Mouse (Mus musculus): Measurements from ENCODE around the gene Gcsh. TPM values are rescaled to one million over a fixed set of nuclear protein-coding genes. Genes with fewer than 3 reads are reported as not detected.

Gcsh gene
- total RNA-seq (2014; fragmentation: Nextera tagmentation) (71.7 and 72.1 TPM in 2 replicates), total RNA-seq (2017) (80.8 and 95.0 TPM in 2 replicates)

DNA sequence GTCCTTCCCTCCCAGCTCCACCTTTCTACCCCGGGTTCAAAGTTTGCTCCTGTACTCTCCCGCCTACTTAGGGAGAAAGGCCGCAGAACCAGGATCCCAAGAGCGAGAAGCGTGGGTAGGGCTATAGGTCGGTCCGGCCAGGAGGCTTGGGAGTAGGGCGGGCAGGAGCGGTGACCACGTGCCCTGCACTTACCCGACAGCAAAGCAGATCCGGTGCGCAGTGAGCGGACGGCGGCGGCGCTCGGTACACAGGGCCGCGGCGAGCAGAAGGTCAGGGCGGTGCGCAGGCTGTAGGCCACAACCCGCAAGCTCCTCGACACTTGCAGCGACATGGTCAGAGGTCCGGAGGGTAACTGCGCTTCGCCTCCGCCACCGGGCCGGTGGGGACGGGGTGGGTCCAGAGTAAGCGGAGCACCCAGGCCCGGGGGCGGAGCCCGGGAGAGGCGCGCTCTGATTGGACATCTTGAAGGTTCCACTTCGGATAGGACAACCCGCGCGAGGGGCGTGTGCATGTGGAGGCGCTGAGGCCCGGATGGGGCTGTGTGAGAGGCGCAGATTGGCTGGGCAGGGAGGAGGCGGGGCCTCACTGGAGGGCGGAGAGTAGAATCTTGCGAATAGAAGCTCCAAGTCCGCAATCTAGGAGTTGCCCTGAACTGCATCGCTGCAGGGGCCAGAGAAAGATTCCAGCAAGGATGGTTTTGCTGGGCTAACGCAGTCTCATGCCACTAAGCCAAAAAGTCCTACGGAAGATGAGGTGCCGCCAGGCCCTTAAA is at the start of gene Gcsh:
Gcsh (minus strand) TSS at position 443 of the 773 bp plus-strand sequence.
- ATAC-seq (replicated peaks; ENCODE audit: low FRiP score, low TSS enrichment, poor library complexity, severe bottlenecking) = peak; percentile 98

DNA sequence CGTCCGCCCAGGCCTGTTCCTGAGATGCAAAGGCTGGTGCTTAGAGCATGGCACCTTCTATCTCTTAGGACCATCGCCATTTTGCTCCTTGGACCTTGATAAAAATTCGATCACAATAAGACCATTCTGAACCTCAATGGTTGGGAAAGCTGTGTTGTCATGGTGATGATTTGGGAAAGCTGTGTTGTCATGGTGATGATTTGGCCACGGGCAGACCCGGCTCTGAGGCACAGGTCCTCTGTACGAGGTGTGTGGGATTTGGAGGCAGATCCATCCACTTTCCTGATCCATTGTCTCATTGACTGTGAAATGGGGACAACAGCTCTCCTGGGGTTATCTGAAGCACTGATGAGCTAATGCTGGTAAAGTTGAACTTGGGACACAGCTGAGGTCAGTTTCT is 46.5 kb upstream of the Gcsh start:
- ATAC-seq (replicated peaks; ENCODE audit: low FRiP score, low TSS enrichment, poor library complexity, severe bottlenecking) = no peak

DNA sequence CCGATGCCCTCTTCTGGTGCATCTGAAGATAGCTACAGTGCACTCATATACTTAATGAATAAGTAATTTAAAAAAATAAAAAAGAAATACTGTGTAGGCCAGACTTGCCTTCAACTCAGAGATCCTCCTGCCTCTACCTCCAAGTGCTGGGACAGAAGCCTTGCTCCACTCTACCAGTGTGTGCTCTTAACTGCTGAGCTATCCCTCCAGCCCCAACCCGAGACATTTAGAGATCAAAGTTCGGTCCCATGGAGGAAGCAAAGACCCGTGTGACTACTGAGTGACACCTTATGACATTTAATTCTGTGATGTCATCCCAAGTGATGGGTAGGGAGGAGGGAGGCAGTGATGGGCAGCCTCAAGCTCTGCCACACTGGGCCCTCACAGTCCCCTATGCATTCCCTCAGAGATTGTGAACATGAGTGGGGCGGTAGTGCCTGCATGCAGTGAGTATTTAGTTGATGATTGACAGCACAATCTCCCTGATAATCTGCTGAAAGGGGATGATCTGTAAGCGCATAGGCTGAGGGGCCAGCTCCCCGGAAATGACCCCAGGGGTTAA is 44.1 kb upstream of the Gcsh start:
- no peak for ATAC-seq (replicated peaks; ENCODE audit: low FRiP score, low TSS enrichment, poor library complexity, severe bottlenecking)

DNA sequence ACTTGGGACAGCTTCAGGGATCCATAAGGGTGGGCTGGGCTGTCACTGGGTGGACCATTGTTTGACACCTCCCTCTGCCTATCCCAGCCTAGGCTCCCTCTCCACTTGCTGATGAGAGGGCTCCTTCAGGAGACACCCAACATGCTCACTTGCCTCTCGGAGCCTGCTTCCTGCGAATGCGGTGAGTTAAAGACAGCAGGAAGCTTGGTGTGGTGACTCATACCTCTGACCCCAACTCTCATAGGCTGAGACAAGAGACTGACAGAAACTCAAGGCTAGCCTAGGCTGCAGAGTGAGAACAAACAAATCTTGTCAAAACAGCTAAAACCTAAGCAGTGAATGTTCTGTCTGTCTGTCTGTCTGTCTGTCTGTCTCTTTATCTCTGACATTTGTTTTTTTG is 40.1 kb upstream of the Gcsh start:
- no peak for ATAC-seq (replicated peaks; ENCODE audit: low FRiP score, low TSS enrichment, poor library complexity, severe bottlenecking)

DNA sequence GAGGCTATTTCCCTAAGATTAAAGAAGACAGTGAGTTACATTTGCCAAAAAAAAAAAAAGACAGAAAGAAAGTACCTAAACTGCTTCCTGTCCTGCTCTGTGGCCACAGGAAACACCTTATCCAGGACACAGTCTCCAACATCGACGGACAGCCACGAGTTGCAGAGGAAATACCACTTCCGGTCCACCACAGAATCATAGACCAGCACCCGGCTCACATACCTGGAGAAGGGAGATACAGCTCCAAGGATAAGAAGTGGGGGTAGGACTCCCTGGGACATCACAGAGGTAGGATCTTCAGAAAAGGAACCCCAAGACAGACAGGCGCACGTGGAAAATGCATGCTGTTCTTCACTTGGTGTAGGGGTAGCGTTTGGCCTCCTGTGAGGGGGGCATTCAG is 39.3 kb upstream of the Gcsh start:
- 0 out of 2 replicates have a peak, but pooled peaks have one; percentile 9 for ATAC-seq (replicated peaks; ENCODE audit: low FRiP score, low TSS enrichment, poor library complexity, severe bottlenecking)

DNA sequence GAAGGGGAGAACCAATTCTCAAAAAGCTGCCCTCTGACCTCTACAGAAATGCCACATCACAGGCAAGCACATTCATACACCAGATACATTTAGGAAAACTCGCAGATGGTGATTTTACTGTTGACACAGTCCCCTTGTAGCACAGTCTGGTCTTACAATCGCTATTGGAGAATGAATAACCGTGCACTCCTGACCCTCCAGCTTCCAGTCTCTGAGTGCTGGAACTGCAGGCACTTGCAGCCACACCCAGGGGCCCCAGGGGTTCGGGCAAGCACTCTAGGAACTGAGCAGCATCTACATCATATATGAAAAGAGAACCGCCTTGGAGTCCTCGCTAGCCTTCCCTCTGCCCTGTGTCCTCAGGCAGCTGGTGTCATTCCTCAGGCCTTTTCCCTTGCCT is 38.1 kb upstream of the Gcsh start:
- no peak for ATAC-seq (replicated peaks; ENCODE audit: low FRiP score, low TSS enrichment, poor library complexity, severe bottlenecking)

DNA sequence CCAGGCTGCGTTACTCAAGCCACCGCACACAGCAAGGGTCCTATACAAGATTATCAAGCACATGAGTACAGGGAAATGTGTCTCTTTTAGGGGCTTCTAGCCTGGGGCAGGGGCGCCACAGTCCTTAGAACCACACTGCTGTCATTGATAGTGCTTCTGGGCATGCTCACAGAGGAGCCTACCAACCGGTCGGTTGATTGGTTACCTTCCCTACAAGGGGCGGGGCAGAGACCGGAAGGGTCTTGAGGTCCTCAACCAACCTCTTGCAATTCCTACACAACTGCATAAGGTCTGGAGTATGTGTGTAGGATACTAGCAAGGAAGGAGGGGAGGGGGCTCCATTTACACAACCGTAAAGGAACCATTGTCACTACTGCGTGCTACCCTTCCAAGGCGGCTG is 35.3 kb upstream of the Gcsh start:
- no peak for ATAC-seq (replicated peaks; ENCODE audit: low FRiP score, low TSS enrichment, poor library complexity, severe bottlenecking)

DNA sequence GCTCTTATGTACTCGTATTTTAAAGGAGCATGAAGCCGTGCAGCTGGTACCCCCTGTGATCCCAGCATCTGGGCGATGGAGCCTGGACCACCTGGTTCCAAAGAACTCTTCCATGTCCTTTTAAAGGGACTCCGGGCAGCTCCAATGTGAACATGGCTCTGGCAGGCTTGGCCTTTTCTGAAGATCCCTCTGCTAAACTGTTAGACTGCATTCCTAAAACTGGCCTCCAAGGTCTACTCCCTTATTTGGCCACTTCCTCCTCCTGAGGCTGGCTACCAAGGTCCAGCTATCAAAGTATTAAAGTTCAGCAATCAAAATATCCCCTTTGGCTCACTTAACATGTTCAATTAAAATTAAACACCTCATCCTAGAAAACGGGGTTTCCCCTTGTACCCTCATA is 34.3 kb upstream of the Gcsh start:
- ATAC-seq (replicated peaks; ENCODE audit: low FRiP score, low TSS enrichment, poor library complexity, severe bottlenecking) = no peak

DNA sequence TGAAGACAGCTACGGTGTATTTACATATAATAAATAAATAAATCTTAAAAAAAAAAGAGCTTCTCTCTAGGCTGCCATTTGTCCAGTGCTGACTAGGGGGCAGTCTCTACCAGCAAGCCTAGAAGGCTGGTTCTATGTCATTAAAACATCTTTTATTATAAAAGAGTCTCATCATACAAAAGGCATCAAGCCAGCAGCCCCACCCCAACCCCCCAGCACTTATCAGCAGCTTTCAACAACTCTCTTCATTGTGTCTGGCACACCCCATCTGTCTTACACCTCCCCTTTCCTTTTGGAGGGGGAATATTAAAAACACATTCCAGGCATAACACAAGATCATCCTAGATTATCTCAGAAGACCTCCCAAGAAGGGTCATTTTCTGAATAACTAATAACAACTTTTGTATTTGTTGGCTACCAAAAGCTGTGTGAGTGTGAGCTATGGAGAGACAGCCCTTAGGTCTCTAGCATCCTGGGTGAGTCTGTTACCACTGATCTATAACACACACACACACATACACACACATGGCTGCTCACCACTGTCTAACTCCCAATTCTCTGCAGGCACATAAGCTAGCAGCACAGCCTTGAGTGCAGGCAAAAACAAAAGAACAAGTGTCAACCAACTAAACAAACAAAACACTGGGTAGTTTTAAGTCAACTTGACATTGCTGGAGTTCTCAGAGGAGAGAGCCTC is 29.1 kb upstream of the Gcsh start:
- ATAC-seq (replicated peaks; ENCODE audit: low FRiP score, low TSS enrichment, poor library complexity, severe bottlenecking) = peak; percentile 67

DNA sequence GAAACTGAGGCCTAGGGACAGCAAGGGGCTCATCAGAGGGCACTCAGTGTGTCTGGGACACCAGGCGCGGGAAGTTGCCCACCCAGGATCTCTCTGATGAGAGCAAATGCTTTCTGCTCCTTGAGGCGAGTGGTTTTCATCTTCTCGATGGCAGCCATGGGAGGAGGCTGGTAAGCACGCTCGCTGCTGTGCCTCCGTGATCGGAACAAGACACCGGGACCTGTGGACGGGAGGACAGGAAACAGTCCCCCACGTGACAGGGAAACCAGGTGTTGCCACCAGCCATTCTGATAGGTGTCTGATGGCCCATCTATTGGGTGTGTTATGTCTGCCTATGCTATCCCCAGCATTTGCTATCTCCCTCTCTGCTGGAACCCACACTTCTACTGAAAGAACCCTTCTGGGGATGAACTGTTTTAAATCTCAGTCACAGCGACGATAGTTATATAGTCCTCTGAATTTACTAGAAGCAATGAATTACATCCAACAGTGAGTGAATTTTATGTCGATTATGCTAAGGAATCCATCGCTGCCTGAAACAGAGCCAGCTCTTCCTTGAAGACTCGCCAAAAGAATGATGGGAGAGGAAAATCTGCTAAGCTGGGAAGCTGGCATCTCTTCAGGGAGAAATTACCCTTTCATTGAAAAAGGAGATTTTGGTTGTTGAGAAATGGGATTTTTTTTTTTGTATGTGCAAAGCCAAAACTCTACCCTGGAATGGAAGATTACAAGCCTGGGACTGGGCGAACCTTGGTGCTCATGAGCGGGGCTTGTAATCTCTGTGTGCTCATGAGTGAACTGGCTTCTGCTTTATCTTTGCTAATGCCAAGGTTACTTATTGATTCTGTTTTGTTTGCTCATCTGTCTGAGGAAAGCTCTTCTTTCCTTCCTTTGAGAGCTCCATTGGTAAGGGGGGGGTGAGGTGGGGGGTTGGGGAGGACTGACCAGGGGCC is 26.3 kb upstream of the Gcsh start:
- ATAC-seq (replicated peaks; ENCODE audit: low FRiP score, low TSS enrichment, poor library complexity, severe bottlenecking) = no peak

DNA sequence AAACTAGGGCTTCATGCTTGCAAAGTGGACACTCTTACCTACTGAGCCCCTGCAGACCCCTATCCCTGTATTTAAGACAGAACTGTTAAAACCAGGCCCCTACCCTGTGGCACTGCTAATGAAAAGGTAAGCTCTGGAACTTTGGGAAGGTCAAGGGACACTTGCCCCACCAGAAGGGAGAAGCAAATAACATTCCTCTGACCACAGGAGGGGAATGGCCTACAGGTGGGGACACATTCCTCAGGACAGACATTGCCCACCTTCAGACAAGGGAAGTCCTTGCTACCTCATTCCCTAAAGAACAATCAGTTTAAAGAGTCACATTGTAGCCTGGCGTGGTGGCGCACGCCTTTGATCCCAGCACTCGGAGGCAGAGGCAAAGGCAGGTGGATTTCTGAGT is 24.6 kb upstream of the Gcsh start:
- no peak for ATAC-seq (replicated peaks; ENCODE audit: low FRiP score, low TSS enrichment, poor library complexity, severe bottlenecking)

DNA sequence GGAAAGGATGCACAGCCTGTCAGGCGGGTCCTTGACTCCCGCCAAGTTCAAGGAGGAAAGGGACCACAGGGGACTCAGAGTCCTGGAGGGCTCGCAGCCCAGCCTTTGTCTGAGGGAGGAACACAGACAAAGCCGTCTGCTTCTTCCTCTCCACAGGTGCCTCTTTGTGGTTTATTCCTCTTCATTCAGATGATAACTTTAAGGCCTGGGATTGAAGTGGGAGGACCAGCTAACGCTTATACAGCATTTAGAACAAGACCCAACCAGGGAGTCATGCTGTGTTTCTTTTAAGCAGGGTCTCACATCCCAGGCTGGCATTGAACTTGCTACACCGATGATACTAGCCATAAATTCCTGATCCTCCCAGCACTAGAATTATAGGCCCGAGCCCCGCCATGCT is 23.7 kb upstream of the Gcsh start:
- no peak for ATAC-seq (replicated peaks; ENCODE audit: low FRiP score, low TSS enrichment, poor library complexity, severe bottlenecking)

DNA sequence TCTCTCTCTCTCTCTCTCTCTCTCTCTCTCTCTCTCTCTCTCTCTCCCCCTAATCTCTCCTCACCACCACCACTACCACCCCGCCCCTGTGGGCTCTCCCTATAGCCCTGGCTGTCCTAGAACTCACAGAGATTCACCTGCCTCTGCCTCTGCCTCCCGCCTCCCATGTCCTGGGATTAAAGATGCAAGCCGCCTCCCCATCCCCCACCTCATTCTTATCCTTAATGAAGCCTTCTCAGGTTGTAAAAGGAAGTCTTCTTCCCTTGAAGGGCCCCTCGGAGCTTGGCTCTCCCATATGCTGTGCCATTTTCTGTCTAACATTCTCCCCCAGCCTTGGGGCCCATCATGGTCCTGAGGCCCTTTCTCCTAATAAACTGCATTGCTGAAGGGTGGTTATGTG is 22.3 kb upstream of the Gcsh start:
- no peak for ATAC-seq (replicated peaks; ENCODE audit: low FRiP score, low TSS enrichment, poor library complexity, severe bottlenecking)

DNA sequence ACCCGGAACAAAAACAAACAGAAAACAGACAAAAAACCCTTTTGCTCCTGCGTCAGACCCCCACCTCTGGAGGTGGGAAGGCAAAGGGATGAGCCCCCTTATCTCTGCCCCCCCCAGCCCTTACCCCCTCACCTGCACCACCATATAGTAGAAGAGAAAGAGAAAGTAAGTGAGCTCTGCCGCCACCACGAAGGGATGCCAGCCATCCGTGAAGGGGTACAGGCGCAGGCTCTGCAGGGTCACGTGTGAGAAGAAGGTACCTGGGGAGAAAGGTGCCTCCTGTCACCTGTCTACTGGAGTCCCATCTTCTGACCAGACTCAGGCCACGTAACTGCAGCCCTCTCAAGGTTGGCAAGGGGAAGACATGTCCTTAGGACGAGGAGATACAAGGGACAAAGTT is 18.0 kb upstream of the Gcsh start:
- no peak for ATAC-seq (replicated peaks; ENCODE audit: low FRiP score, low TSS enrichment, poor library complexity, severe bottlenecking)

DNA sequence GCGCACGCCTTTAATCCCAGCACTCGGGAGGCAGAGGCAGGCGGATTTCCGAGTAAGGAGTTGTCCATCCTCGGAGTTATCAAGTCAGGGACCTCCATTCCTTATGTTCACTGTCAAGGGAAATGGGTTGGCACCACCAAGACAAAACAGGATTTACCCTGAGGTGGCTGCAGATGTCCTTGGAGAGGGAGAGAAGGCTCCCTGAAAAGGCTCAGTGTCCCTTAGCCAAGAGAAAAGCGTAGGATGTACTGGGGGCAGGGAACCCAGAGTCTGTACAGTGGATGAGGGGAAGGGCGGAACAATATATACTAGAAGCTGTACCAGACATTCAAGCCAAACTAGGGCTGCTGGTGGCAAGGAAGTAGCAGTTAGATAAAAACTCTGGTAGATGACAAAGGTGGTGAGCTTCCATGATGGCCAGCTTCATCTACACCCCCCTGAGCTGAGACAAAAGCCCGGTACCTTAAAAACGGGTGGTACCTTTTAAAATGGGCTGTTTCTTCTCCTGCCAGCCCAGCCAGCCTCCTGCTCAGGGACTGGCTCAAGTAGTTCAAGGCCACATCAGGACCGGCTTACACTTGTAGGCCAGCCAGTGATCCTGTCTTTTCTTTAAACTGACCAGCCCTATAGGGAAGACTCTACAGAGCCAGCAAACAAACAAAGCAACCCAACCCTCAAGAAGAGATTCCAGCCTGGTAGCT is 829 bp upstream of the Gcsh start:
- ATAC-seq (replicated peaks; ENCODE audit: low FRiP score, low TSS enrichment, poor library complexity, severe bottlenecking) = no peak

DNA sequence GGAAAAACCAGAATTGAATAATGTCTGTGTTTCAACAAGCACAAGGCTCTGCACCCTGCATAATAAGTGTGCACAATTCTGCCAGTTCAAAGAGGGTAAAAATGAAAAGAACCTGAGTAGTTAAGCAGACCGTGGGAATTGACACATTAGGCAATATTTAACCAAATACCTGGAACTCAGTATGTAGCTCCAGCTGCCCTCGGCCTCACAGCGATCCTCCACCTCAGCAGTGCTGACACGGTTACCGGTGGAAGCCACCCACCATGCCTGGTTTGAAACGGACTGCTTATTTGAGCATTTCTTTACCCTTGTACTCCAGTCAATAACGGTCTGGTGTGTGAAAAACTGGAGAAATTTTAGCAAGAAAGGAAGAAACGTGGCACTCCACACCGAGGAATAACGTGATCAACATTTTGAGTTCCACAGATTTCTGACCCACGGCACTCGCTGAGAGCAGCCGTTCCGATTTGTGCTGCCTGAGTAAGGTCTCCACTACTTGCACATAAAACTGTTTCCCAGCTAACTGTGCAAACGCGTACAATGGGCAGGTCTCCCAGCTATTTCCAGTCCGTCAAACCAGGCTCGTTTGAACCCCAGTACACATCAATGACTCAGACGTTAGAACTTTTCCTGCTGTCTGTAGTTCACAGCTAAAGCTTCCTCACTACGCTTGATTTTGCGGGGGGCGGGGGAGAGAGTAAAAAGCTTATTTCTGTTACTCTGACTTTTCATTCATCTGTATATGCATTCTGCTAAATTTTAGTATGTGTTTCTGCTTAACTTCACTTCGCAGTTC is 963 bp downstream of the Gcsh start:
- 0 out of 2 replicates have a peak, but pooled peaks have one; percentile 2 for ATAC-seq (replicated peaks; ENCODE audit: low FRiP score, low TSS enrichment, poor library complexity, severe bottlenecking)

DNA sequence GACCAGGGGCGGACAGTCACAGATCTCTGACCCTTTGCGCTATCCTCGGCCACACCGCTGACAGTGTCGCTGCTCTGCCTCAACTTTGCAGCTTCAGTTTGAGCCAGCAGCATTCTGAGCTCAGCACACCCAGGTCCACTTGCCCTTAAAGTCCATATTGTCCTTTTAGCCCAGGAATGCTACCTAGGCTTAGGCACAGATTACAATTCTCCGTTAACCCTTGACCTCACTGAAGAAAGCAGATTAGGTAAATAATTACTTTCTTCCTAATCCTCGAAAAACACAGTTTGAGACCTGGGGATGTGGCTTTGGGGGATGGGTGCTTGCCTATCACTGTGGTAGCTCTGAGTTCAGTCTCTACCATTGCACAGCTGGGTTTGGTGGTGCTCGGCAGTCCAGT is 2.1 kb downstream of the Gcsh start:
- ATAC-seq (replicated peaks; ENCODE audit: low FRiP score, low TSS enrichment, poor library complexity, severe bottlenecking) = no peak

DNA sequence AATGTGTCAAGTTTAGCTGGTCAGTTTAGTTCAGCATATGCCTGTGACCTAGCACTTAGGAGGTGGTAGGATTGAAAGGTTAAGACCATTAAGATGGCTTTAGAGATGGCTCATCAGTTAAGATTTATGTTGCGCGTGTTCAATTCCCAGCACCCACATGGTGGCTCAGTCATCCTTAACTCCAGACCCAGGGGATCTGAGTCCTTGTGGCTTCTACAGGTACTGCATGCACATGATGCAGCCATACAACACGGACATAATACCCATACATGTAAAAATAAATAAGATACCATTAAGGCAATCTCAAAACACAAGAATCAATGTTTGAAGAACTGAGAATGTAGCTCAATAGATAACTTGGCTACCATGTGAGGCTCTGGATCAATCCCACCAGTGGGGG is 3.5 kb downstream of the Gcsh start:
- ATAC-seq (replicated peaks; ENCODE audit: low FRiP score, low TSS enrichment, poor library complexity, severe bottlenecking) = no peak
